Comparison of ENCODE assay signal across 51 mouse cellular contexts in the genomic region with DNA sequence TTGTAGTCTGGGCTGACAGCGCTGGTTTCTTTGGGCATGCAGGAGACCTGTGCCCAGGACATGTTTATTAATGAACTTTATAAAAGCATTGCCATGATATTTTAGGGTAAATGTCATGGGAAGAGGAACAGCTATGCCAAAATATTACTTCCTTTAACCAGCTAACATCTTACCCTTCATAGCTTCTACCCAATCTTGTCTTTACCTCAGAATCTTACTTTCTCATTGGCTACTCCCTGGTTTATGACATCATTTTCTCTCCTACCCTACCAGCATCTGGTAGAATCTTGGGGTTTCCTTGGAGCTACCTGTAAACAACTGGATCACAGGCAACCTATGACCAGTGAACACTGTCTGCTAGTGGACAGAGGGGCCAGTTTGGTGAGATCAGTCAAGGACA. TPM values are rescaled to one million over a fixed set of nuclear protein-coding genes. Genes with fewer than 3 reads are reported as not detected.
"Had no signal": no experiment of that assay in that cellular context is flagged by ENCODE, and none has a peak within 500 bp of the region (broad histone marks: within the 10 kb centered on the region; RNA-seq: fewer than 3 reads in every experiment).

TSS of gene 4930433I11Rik (plus strand) at position 301 of the 400 bp plus-strand sequence.

- H3K27me3 ChIP-seq: heart, embryonic 12.5 days; heart, embryonic 13.5 days; heart, embryonic 15.5 days; hindbrain, embryonic 12.5 days; hindbrain, embryonic 13.5 days; hindbrain, embryonic 15.5 days; intestine, embryonic 15.5 days; kidney, embryonic 15.5 days had no signal

- H3K36me3 ChIP-seq: heart, embryonic 10.5 days; heart, embryonic 12.5 days; heart, embryonic 13.5 days; heart, embryonic 15.5 days; hindbrain, embryonic 10.5 days; hindbrain, embryonic 12.5 days; hindbrain, embryonic 13.5 days; hindbrain, embryonic 15.5 days; intestine, embryonic 15.5 days; kidney, embryonic 15.5 days had no signal

- H3K4me1 ChIP-seq: heart, embryonic 10.5 days; heart, embryonic 12.5 days; heart, embryonic 13.5 days; heart, embryonic 15.5 days; hindbrain, embryonic 10.5 days; hindbrain, embryonic 12.5 days; hindbrain, embryonic 13.5 days; hindbrain, embryonic 15.5 days; intestine, embryonic 15.5 days; kidney, embryonic 15.5 days had no signal

- DNase-seq: heart, postnatal 10 days; heart, postnatal 14 days; heart, postnatal 36 days; heart, postnatal 4 days; kidney, adult 11 months; kidney, adult 18-20 months; kidney, adult 2 months; kidney, adult 8-10 months; kidney, adult 9 months; kidney, postnatal 10 days; kidney, postnatal 14 days; kidney, postnatal 25 days; kidney, postnatal 36 days; kidney, postnatal 4 days; layer of hippocampus, adult 9-11 months; layer of hippocampus, postnatal 36 days had no signal

- H3K4me3 ChIP-seq: heart, embryonic 10.5 days; heart, embryonic 12.5 days; heart, embryonic 13.5 days; heart, embryonic 15.5 days; hindbrain, embryonic 10.5 days; hindbrain, embryonic 12.5 days; hindbrain, embryonic 13.5 days; hindbrain, embryonic 15.5 days; intestine, embryonic 15.5 days; kidney, embryonic 15.5 days; layer of hippocampus, adult 2 months had no signal

- H3K9ac ChIP-seq: heart, embryonic 12.5 days; heart, embryonic 13.5 days; heart, embryonic 15.5 days; hindbrain, embryonic 12.5 days; hindbrain, embryonic 13.5 days; hindbrain, embryonic 14.5 days; hindbrain, embryonic 15.5 days; intestine, embryonic 15.5 days; kidney, embryonic 15.5 days had no signal

- H3K27ac ChIP-seq: heart, embryonic 10.5 days; heart, embryonic 13.5 days; heart, embryonic 15.5 days; hindbrain, embryonic 10.5 days; hindbrain, embryonic 12.5 days; hindbrain, embryonic 13.5 days; hindbrain, embryonic 14.5 days; hindbrain, embryonic 15.5 days; hindbrain, postnatal 0 days; intestine, embryonic 15.5 days; kidney, embryonic 15.5 days; kidney, postnatal 0 days; layer of hippocampus, adult 2 months had no signal

RNA-seq across cellular contexts. Expression of gene 4930433I11Rik, which starts in this region (rescaled TPM):
- total RNA-seq: heart, postnatal 10 days; heart, postnatal 14 days; heart, postnatal 25 days; heart, postnatal 36 days; heart, postnatal 4 days; hematopoietic stem cell, adult 5-6 weeks; hindbrain, postnatal 0 days; layer of hippocampus, adult 18-20 months; layer of hippocampus, adult 2 months; layer of hippocampus, adult 8-10 months; layer of hippocampus, postnatal 10 days; layer of hippocampus, postnatal 14 days; layer of hippocampus, postnatal 25 days; layer of hippocampus, postnatal 36 days; left cerebral cortex, adult 18-20 months had no signal
- polyA plus RNA-seq: heart, embryonic 10.5 days; heart, embryonic 11.5 days; heart, embryonic 12.5 days; heart, embryonic 13.5 days; heart, embryonic 14.5 days; heart, embryonic 15.5 days; heart, embryonic 16.5 days; heart, postnatal 0 days; hindbrain, embryonic 10.5 days; hindbrain, embryonic 11.5 days; hindbrain, embryonic 12.5 days; hindbrain, embryonic 13.5 days; hindbrain, embryonic 14.5 days; hindbrain, embryonic 15.5 days; hindbrain, embryonic 16.5 days; hindbrain, postnatal 0 days; inflammation-experienced regulatory T-cells, adult 6 months; intestine, embryonic 14.5 days; intestine, embryonic 15.5 days; intestine, embryonic 16.5 days; intestine, postnatal 0 days; kidney, adult 2 months; kidney, embryonic 14.5 days; kidney, embryonic 15.5 days; kidney, embryonic 16.5 days; kidney, postnatal 0 days; large intestine, adult 2 months had no signal
